Mouse (Mus musculus): ENCODE measurements around the gene Ajm1. TPM values are rescaled to one million over a fixed set of nuclear protein-coding genes. Genes with fewer than 3 reads are reported as not detected.

Gene Ajm1
- 1.7 and 2.2 TPM in 2 replicates for polyA plus RNA-seq (2012; rRNA removed)

DNA sequence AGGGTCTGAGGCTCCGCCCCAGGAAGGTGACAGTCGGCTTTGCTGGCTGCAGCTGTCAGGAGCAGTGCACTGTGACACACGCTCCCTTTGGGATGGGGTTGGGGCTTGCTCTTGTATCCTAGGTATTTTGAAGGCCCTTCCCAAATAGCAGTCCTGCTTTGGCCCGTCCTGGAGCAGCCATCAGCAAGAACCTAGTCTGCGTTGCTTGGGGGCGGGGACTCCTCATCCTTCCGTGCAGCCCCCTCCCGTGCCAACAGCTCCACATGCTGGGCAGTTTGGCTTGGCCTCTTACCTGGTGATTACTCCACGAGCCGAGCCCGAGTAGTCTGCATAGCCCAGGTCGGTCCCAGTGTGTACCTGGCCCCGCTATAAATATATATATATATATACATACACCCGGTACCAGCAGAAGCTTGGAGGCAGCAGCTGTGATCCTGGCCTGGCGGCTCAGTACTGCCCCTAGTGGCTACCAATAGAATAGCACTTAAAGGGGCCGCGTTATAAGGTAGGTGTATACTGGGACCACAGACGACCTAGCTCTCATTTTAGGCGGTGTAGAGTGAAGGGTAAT lies at the start of gene Ajm1:
Ajm1 (minus strand) TSS at position 464 of the 571 bp plus-strand sequence.
- 6% methylated on average over 19 of the region's 19 CpGs for whole genome bisulfite sequencing
- Histone ChIP-seq H3K36me3 (ENCODE audit: control insufficient read depth, insufficient read depth, low read length) (peaks cover 13% of the 10 kb centered on the region), H3K4me3 (ENCODE audit: low read depth, low read length) (peak within 1 kb of the TSS; percentile 40), H3K27me3 (ENCODE audit: control insufficient read depth, insufficient read depth, low read length) (peaks cover 36% of the 10 kb centered on the region), H3K27ac (ENCODE audit: insufficient read depth, low read depth, low read length) (no peak within 1 kb of the TSS), H3K4me1 (ENCODE audit: control insufficient read depth, insufficient read depth, insufficient read length, low read length) (peaks cover 26% of the 10 kb centered on the region)
- TF ChIP-seq POLR2A (IDR thresholded peaks at IDR 0.05; ENCODE audit: low read depth, low read length) (no peak), CTCF (IDR thresholded peaks at IDR 0.05; ENCODE audit: extremely low read depth, insufficient read length, insufficient replicate concordance, low read depth, low read length) (peak; percentile 85; the same call in 1 of the 2 replicates)

DNA sequence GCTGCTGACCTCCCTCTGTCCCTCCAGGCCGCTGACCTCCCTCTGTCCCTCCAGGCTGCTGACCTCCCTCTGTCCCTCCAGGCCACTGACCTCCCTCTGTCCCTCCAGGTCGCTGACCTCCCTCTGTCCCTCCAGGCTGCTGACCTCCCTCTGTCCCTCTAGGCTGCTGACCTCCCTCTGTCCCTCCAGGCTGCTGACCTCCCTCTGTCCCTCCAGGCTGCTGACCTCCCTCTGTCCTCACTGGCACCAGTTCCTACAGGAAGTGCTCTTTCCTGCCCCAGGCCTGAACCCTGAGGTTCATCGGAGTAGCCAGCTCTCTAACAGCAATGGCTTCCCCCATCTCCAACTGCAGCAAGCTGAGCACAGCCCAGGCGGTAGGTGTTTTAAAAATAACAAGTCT lies 47.2 kb upstream of the Ajm1 start:
- Histone ChIP-seq H3K27ac (ENCODE audit: insufficient read depth, low read depth, low read length) (no peak overlapping the region), H3K36me3 (ENCODE audit: control insufficient read depth, insufficient read depth, low read length) (no peaks in the 10 kb centered on the region), H3K4me1 (ENCODE audit: control insufficient read depth, insufficient read depth, insufficient read length, low read length) (no peaks in the 10 kb centered on the region), H3K4me3 (ENCODE audit: low read depth, low read length) (no peak overlapping the region), H3K27me3 (ENCODE audit: control insufficient read depth, insufficient read depth, low read length) (no peaks in the 10 kb centered on the region)
- TF ChIP-seq POLR2A (IDR thresholded peaks at IDR 0.05; ENCODE audit: low read depth, low read length) (no peak), CTCF (IDR thresholded peaks at IDR 0.05; ENCODE audit: extremely low read depth, insufficient read length, insufficient replicate concordance, low read depth, low read length) (no peak)
- WGBS = 60% methylated on average over 4 of the region's 4 CpGs

DNA sequence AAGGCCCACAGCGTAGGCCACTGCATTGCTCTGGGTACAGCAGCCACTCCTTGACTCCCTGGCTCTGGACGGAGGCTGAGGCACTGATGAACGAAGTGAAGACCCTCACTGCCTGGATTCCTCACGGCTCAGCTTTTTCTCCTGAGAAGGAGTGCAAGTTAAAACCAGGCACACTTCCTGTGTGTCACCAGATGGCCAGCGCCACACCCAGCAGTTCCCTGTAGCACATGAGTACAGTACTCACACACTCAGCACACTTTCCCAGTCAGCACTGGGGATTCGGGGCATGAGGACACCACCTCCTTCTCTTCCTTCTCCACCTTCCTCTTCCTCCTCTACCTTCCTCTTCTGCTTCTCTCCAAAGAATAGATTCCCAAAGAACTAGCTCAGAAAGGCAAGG lies 46.3 kb upstream of the Ajm1 start, which contains the start of gene Fcna:
Fcna (minus strand) TSS at position 220 of the 400 bp plus-strand sequence.
- H3K4me1 ChIP-seq (ENCODE audit: control insufficient read depth, insufficient read depth, insufficient read length, low read length) = no peaks in the 10 kb centered on the region
- TF ChIP-seq POLR2A (IDR thresholded peaks at IDR 0.05; ENCODE audit: low read depth, low read length) = no peak
- no peak for TF ChIP-seq CTCF (IDR thresholded peaks at IDR 0.05; ENCODE audit: extremely low read depth, insufficient read length, insufficient replicate concordance, low read depth, low read length)
- WGBS = 62% methylated on average over 6 of the region's 6 CpGs
- no peak within 1 kb of the TSS for H3K4me3 ChIP-seq (ENCODE audit: low read depth, low read length)
- H3K36me3 ChIP-seq (ENCODE audit: control insufficient read depth, insufficient read depth, low read length) = no peaks in the 10 kb centered on the region
- no peak within 1 kb of the TSS for H3K27ac ChIP-seq (ENCODE audit: insufficient read depth, low read depth, low read length)
- no peaks in the 10 kb centered on the region for H3K27me3 ChIP-seq (ENCODE audit: control insufficient read depth, insufficient read depth, low read length)

DNA sequence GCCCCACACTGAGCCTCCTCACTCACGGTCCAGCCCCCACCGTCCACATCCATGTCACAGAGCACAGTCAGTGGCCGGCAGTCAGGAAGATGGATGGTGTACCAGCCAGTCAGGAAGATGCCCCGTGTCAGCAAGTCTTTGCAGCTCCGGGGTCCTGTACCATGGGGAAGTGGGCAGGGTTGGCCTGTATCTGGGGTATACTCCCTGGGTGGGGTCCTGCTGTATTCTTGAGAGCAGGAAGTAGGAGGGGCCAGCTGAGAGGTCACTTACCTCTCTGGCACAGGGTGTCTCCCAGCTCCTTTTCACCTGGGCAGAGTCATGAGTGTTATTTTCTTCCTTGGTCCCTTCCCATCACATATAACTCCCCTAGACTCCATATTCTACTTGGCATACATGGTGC lies 44.4 kb upstream of the Ajm1 start:
- WGBS = 45% methylated on average over 5 of the region's 5 CpGs
- no peak for TF ChIP-seq CTCF (IDR thresholded peaks at IDR 0.05; ENCODE audit: extremely low read depth, insufficient read length, insufficient replicate concordance, low read depth, low read length)
- no peak for TF ChIP-seq POLR2A (IDR thresholded peaks at IDR 0.05; ENCODE audit: low read depth, low read length)
- no peaks in the 10 kb centered on the region for H3K27me3 ChIP-seq (ENCODE audit: control insufficient read depth, insufficient read depth, low read length)

DNA sequence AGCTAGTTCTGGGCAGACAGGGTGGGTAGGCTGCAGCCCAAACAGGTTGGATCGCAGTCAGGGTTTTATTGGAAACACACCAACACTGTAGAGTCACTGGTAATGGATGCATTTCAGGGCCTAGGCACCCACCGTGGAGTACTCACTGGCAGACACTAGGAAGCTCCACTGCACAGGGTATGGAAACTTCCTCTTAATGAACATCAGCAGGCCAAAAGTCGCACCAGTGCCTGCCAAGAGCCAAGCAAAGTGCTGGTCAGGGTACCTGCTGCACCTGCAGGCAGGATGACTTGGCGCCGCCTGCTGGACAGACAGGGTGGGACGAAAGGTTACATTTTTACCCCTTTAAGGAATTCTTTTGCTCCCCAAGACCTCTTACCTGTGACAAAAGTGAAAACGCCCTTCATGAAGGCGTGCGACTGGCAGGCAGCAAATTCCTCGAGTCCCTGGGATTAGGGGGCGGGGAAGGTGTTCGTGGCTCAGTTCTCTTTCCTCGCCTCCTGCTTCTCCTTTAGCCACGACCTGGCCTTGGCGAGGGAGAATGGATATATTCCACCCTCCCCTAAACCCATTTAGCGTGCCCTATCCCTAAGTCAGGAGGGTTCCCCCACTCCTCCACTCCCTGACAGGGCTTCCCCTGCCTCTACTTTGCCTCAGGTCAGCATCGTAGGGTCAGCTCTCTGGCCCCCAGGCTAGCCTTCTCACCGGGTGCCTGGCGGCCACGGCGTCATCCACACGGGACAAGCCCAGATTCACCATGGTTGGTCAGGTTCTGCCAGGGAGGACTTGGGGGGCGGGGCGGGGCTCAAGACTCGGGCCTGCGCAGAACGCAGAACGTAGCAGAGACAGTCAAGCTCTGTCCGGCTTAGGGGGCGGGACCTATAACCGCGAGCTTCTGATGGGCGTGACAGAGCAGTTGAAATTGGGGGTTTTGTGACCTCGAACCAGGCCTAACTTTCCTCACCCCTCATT lies 40.0 kb upstream of the Ajm1 start, which contains the start of gene Tmem141:
Tmem141 (minus strand) TSS at position 777 of the 972 bp plus-strand sequence.
- Histone ChIP-seq H3K27ac (ENCODE audit: insufficient read depth, low read depth, low read length) (peak within 1 kb of the TSS; percentile 44), H3K36me3 (ENCODE audit: control insufficient read depth, insufficient read depth, low read length) (no peaks in the 10 kb centered on the region), H3K4me3 (ENCODE audit: low read depth, low read length) (peak within 1 kb of the TSS; percentile 68), H3K27me3 (ENCODE audit: control insufficient read depth, insufficient read depth, low read length) (peaks cover 3% of the 10 kb centered on the region; the same call in 1 of the 2 replicates), H3K4me1 (ENCODE audit: control insufficient read depth, insufficient read depth, insufficient read length, low read length) (no peaks in the 10 kb centered on the region; the same call in 1 of the 2 replicates)
- TF ChIP-seq CTCF (IDR thresholded peaks at IDR 0.05; ENCODE audit: extremely low read depth, insufficient read length, insufficient replicate concordance, low read depth, low read length) (peak; percentile 76), POLR2A (IDR thresholded peaks at IDR 0.05; ENCODE audit: low read depth, low read length) (no peak; the same call in 1 of the 2 replicates)
- WGBS = 5% methylated on average over 34 of the region's 34 CpGs

More for the DNA sequence above, 44.4 kb upstream of the Ajm1 start:
- Histone ChIP-seq H3K4me1 (ENCODE audit: control insufficient read depth, insufficient read depth, insufficient read length, low read length) (no peaks in the 10 kb centered on the region; the same call in 1 of the 2 replicates), H3K27ac (ENCODE audit: insufficient read depth, low read depth, low read length) (no peak overlapping the region), H3K36me3 (ENCODE audit: control insufficient read depth, insufficient read depth, low read length) (no peaks in the 10 kb centered on the region), H3K4me3 (ENCODE audit: low read depth, low read length) (no peak overlapping the region)

DNA sequence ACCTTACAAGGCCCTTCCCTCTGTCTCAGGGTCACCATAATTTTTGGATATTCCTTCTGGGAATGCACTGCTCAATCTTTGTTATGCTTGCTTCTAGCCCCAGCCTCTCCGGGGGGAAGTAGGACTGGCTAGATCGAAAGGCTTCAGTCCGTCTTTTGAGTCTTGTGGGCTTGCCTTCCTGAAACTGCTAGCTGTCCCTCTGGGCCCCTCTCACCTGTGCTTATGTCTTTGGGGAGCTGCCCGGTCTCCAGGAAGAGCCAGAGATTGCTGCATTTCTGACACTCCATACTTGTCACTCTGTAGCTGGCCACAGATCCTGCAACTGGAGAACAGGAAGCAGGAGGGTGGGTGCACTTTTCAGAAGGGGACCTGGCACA lies 39.3 kb upstream of the Ajm1 start:
- H3K4me1 ChIP-seq (ENCODE audit: control insufficient read depth, insufficient read depth, insufficient read length, low read length) = no peaks in the 10 kb centered on the region; the same call in none of the 2 replicates
- WGBS = 88% methylated on average over 4 of the region's 4 CpGs
- no peak overlapping the region for H3K27ac ChIP-seq (ENCODE audit: insufficient read depth, low read depth, low read length)
- no peak overlapping the region for H3K4me3 ChIP-seq (ENCODE audit: low read depth, low read length)
- peaks cover 10% of the 10 kb centered on the region for H3K27me3 ChIP-seq (ENCODE audit: control insufficient read depth, insufficient read depth, low read length)
- no peaks in the 10 kb centered on the region for H3K36me3 ChIP-seq (ENCODE audit: control insufficient read depth, insufficient read depth, low read length)
- TF ChIP-seq POLR2A (IDR thresholded peaks at IDR 0.05; ENCODE audit: low read depth, low read length) (no peak), CTCF (IDR thresholded peaks at IDR 0.05; ENCODE audit: extremely low read depth, insufficient read length, insufficient replicate concordance, low read depth, low read length) (no peak)

DNA sequence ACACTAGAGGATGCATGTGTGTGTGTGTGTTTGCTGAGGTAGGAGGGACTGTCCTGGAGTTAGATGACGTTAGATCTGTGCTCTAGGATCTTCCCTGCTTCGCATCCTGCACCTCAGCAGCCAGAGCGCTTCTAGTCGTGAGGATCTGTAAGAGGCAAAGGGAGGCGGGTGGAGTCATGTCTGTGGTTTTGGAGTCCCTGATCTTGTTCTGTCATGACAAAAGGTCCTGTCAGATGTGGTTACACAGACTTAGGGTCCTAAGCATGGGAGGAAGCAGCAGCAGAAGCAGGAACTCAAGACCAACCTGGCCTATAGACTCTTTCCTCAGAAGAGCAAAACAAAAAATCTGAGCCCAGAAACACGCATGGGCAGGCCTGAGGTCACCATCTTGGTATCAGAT lies 38.8 kb upstream of the Ajm1 start:
- Histone ChIP-seq H3K27ac (ENCODE audit: insufficient read depth, low read depth, low read length) (no peak overlapping the region), H3K4me1 (ENCODE audit: control insufficient read depth, insufficient read depth, insufficient read length, low read length) (no peaks in the 10 kb centered on the region; the same call in none of the 2 replicates), H3K27me3 (ENCODE audit: control insufficient read depth, insufficient read depth, low read length) (peaks cover 14% of the 10 kb centered on the region), H3K36me3 (ENCODE audit: control insufficient read depth, insufficient read depth, low read length) (no peaks in the 10 kb centered on the region), H3K4me3 (ENCODE audit: low read depth, low read length) (no peak overlapping the region)
- 82% methylated on average over 6 of the region's 6 CpGs for WGBS
- TF ChIP-seq POLR2A (IDR thresholded peaks at IDR 0.05; ENCODE audit: low read depth, low read length) = no peak
- TF ChIP-seq CTCF (IDR thresholded peaks at IDR 0.05; ENCODE audit: extremely low read depth, insufficient read length, insufficient replicate concordance, low read depth, low read length) = no peak

All from small intestine, adult 2 months (tissue).